Mouse (Mus musculus): ENCODE data around the gene Tgfb1i1. TPM values are rescaled to one million over a fixed set of nuclear protein-coding genes. Genes with fewer than 3 reads are reported as not detected.
A peak's percentile ranks its signal among the peaks of the same experiment; 100 is the strongest.

The Tgfb1i1 gene
- polyA plus RNA-seq, 1 experiment from 2014 or later, result 153 TPM

GRCm38 (mm10) chr7:128244410-128245025 is 2.1 kb upstream of the Tgfb1i1 start:
- H3K9me3 ChIP-seq (ENCODE audit: control insufficient read depth, low read length), result no peaks in the 10 kb centered on the region
- no peak overlapping the region; the same call in 1 of the 2 replicates for H3K9ac ChIP-seq (ENCODE audit: low read length)
- no peak for ATAC-seq (ENCODE audit: insufficient number of reproducible peaks, insufficient read depth, low FRiP score, low read depth)
- peaks cover 18 to 27% of the 10 kb centered on the region in 2 experiments for H3K4me1 ChIP-seq (ENCODE audit: control insufficient read depth in 2 of 2, insufficient read depth in 2 of 2, low read length in 2 of 2)
- H3K27ac ChIP-seq (replicated peaks in 1 of 2; ENCODE audit: control insufficient read depth in 1 of 2, insufficient read depth in 1 of 2, low read depth in 2 of 2, low read length in 2 of 2), result no peak overlapping the region
- no peaks in the 10 kb centered on the region for H3K27me3 ChIP-seq (ENCODE audit: control insufficient read depth, insufficient read depth, low read length)
- no peak overlapping the region for H3K4me3 ChIP-seq (ENCODE audit: control insufficient read depth in 1 of 2, insufficient read depth in 1 of 2, low read depth in 1 of 2, low read length in 2 of 2)
- H3K36me3 ChIP-seq (ENCODE audit: control insufficient read depth, insufficient read depth, low read length), result peaks cover 68% of the 10 kb centered on the region
- no peak overlapping the region for H3K4me2 ChIP-seq (ENCODE audit: low read length)
- 87% methylated on average over 18 of the region's 18 CpGs for WGBS

- Histone ChIP-seq H3K4me1 (ENCODE audit: control insufficient read depth in 2 of 2, insufficient read depth in 2 of 2, low read length in 2 of 2) (peaks cover 18 to 27% of the 10 kb centered on the region in 2 experiments), H3K27ac (replicated peaks in 1 of 2; ENCODE audit: control insufficient read depth in 1 of 2, insufficient read depth in 1 of 2, low read depth in 2 of 2, low read length in 2 of 2) (peak overlapping the region; percentile 96 to 97), H3K4me2 (ENCODE audit: low read length) (peak overlapping the region; percentile 80; the same call in 1 of the 2 replicates), H3K27me3 (ENCODE audit: control insufficient read depth, insufficient read depth, low read length) (no peaks in the 10 kb centered on the region), H3K36me3 (ENCODE audit: control insufficient read depth, insufficient read depth, low read length) (peaks cover 70% of the 10 kb centered on the region), H3K9ac (ENCODE audit: low read length) (peak overlapping the region; percentile 92; the same call in 1 of the 2 replicates), H3K4me3 (ENCODE audit: control insufficient read depth in 1 of 2, insufficient read depth in 1 of 2, low read depth in 1 of 2, low read length in 2 of 2) (no peak overlapping the region), H3K9me3 (ENCODE audit: control insufficient read depth, low read length) (no peaks in the 10 kb centered on the region)
- ATAC-seq (ENCODE audit: insufficient number of reproducible peaks, insufficient read depth, low FRiP score, low read depth), result no peak
- WGBS, result 84% methylated on average over 4 of the region's 4 CpGs
These were observed 1.1 kb upstream of the Tgfb1i1 start for GRCm38 (mm10) chr7:128245547-128245946.

GRCm38 (mm10) chr7:128247443-128247842 is 831 bp downstream of the Tgfb1i1 start:
- peak overlapping the region; percentile 80 for H3K4me2 ChIP-seq (ENCODE audit: low read length)
- 2% methylated on average over 13 of the region's 13 CpGs for WGBS
- peak overlapping the region; percentile 96 to 99 for H3K27ac ChIP-seq (replicated peaks in 1 of 2; ENCODE audit: control insufficient read depth in 1 of 2, insufficient read depth in 1 of 2, low read depth in 2 of 2, low read length in 2 of 2)
- ATAC-seq (ENCODE audit: insufficient number of reproducible peaks, insufficient read depth, low FRiP score, low read depth), result peak; percentile 71
- peaks cover 70% of the 10 kb centered on the region for H3K36me3 ChIP-seq (ENCODE audit: control insufficient read depth, insufficient read depth, low read length)
- H3K9ac ChIP-seq (ENCODE audit: low read length), result peak overlapping the region; percentile 92
- H3K9me3 ChIP-seq (ENCODE audit: control insufficient read depth, low read length), result no peaks in the 10 kb centered on the region
- H3K27me3 ChIP-seq (ENCODE audit: control insufficient read depth, insufficient read depth, low read length), result no peaks in the 10 kb centered on the region
- H3K4me3 ChIP-seq (ENCODE audit: control insufficient read depth in 1 of 2, insufficient read depth in 1 of 2, low read depth in 1 of 2, low read length in 2 of 2), result peak overlapping the region; percentile 78 to 97
- peaks cover 18 to 27% of the 10 kb centered on the region in 2 experiments for H3K4me1 ChIP-seq (ENCODE audit: control insufficient read depth in 2 of 2, insufficient read depth in 2 of 2, low read length in 2 of 2)

- Histone ChIP-seq H3K27me3 (ENCODE audit: control insufficient read depth, insufficient read depth, low read length) (no peaks in the 10 kb centered on the region), H3K4me1 (ENCODE audit: control insufficient read depth in 2 of 2, insufficient read depth in 2 of 2, low read length in 2 of 2) (peaks cover 18 to 27% of the 10 kb centered on the region in 2 experiments), H3K27ac (replicated peaks in 1 of 2; ENCODE audit: control insufficient read depth in 1 of 2, insufficient read depth in 1 of 2, low read depth in 2 of 2, low read length in 2 of 2) (peak overlapping the region in 1 of 2 experiments; percentile 96; a peak in 1 of 4 replicates), H3K9me3 (ENCODE audit: control insufficient read depth, low read length) (no peaks in the 10 kb centered on the region), H3K9ac (ENCODE audit: low read length) (peak overlapping the region; percentile 92), H3K4me2 (ENCODE audit: low read length) (peak overlapping the region; percentile 80), H3K36me3 (ENCODE audit: control insufficient read depth, insufficient read depth, low read length) (peaks cover 70% of the 10 kb centered on the region), H3K4me3 (ENCODE audit: control insufficient read depth in 1 of 2, insufficient read depth in 1 of 2, low read depth in 1 of 2, low read length in 2 of 2) (peak overlapping the region; percentile 38 to 78)
- no peak for ATAC-seq (ENCODE audit: insufficient number of reproducible peaks, insufficient read depth, low FRiP score, low read depth)
- WGBS, result 66% methylated on average over 10 of the region's 10 CpGs
These were observed 1.8 kb downstream of the Tgfb1i1 start for GRCm38 (mm10) chr7:128248081-128249042.

GRCm38 (mm10) chr7:128249998-128250397 is 3.4 kb downstream of the Tgfb1i1 start:
- H3K9ac ChIP-seq (ENCODE audit: low read length), result no peak overlapping the region
- no peak overlapping the region for H3K4me2 ChIP-seq (ENCODE audit: low read length)
- H3K4me3 ChIP-seq (ENCODE audit: control insufficient read depth in 1 of 2, insufficient read depth in 1 of 2, low read depth in 1 of 2, low read length in 2 of 2), result no peak overlapping the region
- no peaks in the 10 kb centered on the region for H3K27me3 ChIP-seq (ENCODE audit: control insufficient read depth, insufficient read depth, low read length)
- no peaks in the 10 kb centered on the region for H3K9me3 ChIP-seq (ENCODE audit: control insufficient read depth, low read length)
- H3K4me1 ChIP-seq (ENCODE audit: control insufficient read depth in 2 of 2, insufficient read depth in 2 of 2, low read length in 2 of 2), result peaks cover 18 to 27% of the 10 kb centered on the region in 2 experiments
- ATAC-seq (ENCODE audit: insufficient number of reproducible peaks, insufficient read depth, low FRiP score, low read depth), result no peak
- peaks cover 71% of the 10 kb centered on the region for H3K36me3 ChIP-seq (ENCODE audit: control insufficient read depth, insufficient read depth, low read length)
- 81% methylated on average over 5 of the region's 5 CpGs for WGBS
- H3K27ac ChIP-seq (replicated peaks in 1 of 2; ENCODE audit: control insufficient read depth in 1 of 2, insufficient read depth in 1 of 2, low read depth in 2 of 2, low read length in 2 of 2), result no peak overlapping the region

GRCm38 (mm10) chr7:128251946-128252345 is 5.3 kb downstream of the Tgfb1i1 start:
- Histone ChIP-seq H3K9ac (ENCODE audit: low read length) (no peak overlapping the region), H3K4me2 (ENCODE audit: low read length) (no peak overlapping the region), H3K4me3 (ENCODE audit: control insufficient read depth in 1 of 2, insufficient read depth in 1 of 2, low read depth in 1 of 2, low read length in 2 of 2) (no peak overlapping the region), H3K27ac (replicated peaks in 1 of 2; ENCODE audit: control insufficient read depth in 1 of 2, insufficient read depth in 1 of 2, low read depth in 2 of 2, low read length in 2 of 2) (no peak overlapping the region), H3K27me3 (ENCODE audit: control insufficient read depth, insufficient read depth, low read length) (no peaks in the 10 kb centered on the region), H3K4me1 (ENCODE audit: control insufficient read depth in 2 of 2, insufficient read depth in 2 of 2, low read length in 2 of 2) (peaks cover 14 to 23% of the 10 kb centered on the region in 2 experiments), H3K9me3 (ENCODE audit: control insufficient read depth, low read length) (no peaks in the 10 kb centered on the region), H3K36me3 (ENCODE audit: control insufficient read depth, insufficient read depth, low read length) (peaks cover 67% of the 10 kb centered on the region)
- no peak for ATAC-seq (ENCODE audit: insufficient number of reproducible peaks, insufficient read depth, low FRiP score, low read depth)
- 68% methylated on average over 12 of the region's 12 CpGs for WGBS

GRCm38 (mm10) chr7:128252609-128253008 is 6.0 kb downstream of the Tgfb1i1 start:
- H3K4me2 ChIP-seq (ENCODE audit: low read length), result no peak overlapping the region
- no peak overlapping the region for H3K9ac ChIP-seq (ENCODE audit: low read length)
- peaks cover 67% of the 10 kb centered on the region for H3K36me3 ChIP-seq (ENCODE audit: control insufficient read depth, insufficient read depth, low read length)
- no peak for ATAC-seq (ENCODE audit: insufficient number of reproducible peaks, insufficient read depth, low FRiP score, low read depth)
- no peak overlapping the region for H3K4me3 ChIP-seq (ENCODE audit: control insufficient read depth in 1 of 2, insufficient read depth in 1 of 2, low read depth in 1 of 2, low read length in 2 of 2)
- no peaks in the 10 kb centered on the region for H3K9me3 ChIP-seq (ENCODE audit: control insufficient read depth, low read length)
- H3K4me1 ChIP-seq (ENCODE audit: control insufficient read depth in 2 of 2, insufficient read depth in 2 of 2, low read length in 2 of 2), result peaks cover 19 to 30% of the 10 kb centered on the region in 2 experiments
- 36% methylated on average over 24 of the region's 24 CpGs for WGBS
- H3K27me3 ChIP-seq (ENCODE audit: control insufficient read depth, insufficient read depth, low read length), result no peaks in the 10 kb centered on the region
- no peak overlapping the region for H3K27ac ChIP-seq (replicated peaks in 1 of 2; ENCODE audit: control insufficient read depth in 1 of 2, insufficient read depth in 1 of 2, low read depth in 2 of 2, low read length in 2 of 2)

Data from heart, embryonic 14.5 days (tissue).